Mouse (Mus musculus) kidney, embryonic 16.5 days (tissue): ENCODE measurements around the gene Olfr270. TPM values are rescaled to one million over a fixed set of nuclear protein-coding genes. Genes with fewer than 3 reads are reported as not detected.

Experiments used
- ATAC-seq: fragments of 200-750 bp; cut with Nextera tagmentation; 2 replicates; pipeline ENCODE4 v1.8.0; 2017; ENCODE audit warnings: moderate TSS enrichment; ENCODE audit not compliant: low FRiP score, low TSS enrichment
- H3K27ac ChIP-seq: fragments of 300-500 bp; sonication (generic); 2 replicates; pipeline ENCODE4 v1.5.1; 2014; ENCODE audit warnings: low read length
- H3K27me3 ChIP-seq: fragments of 300-500 bp; sonication (generic); 2 replicates; pipeline ENCODE4 v1.6.1; 2014; ENCODE audit warnings: low read length, control low read depth, mixed read lengths; ENCODE audit not compliant: insufficient read depth
- H3K36me3 ChIP-seq: fragments of 300-500 bp; sonication (generic); 2 replicates; pipeline ENCODE4 v1.6.1; 2014; ENCODE audit warnings: low read length, control low read depth, mixed read lengths; ENCODE audit not compliant: insufficient read depth
- H3K4me1 ChIP-seq: fragments of 300-500 bp; sonication (generic); 2 replicates; pipeline ENCODE4 v1.6.1; 2014; ENCODE audit warnings: low read length, control low read depth, mixed read lengths; ENCODE audit not compliant: insufficient read depth
- H3K4me2 ChIP-seq: fragments of 300-500 bp; sonication (generic); replicated peaks from 2 replicates; pipeline ENCODE4 v1.6.1; 2014; ENCODE audit warnings: low read depth, low read length
- H3K4me3 ChIP-seq: fragments of 300-500 bp; sonication (generic); 2 replicates; pipeline ENCODE4 v1.5.1; 2014; ENCODE audit warnings: mild to moderate bottlenecking, low read length
- H3K9ac ChIP-seq: fragments of 300-500 bp; sonication (generic); replicated peaks from 2 replicates; pipeline ENCODE4 v1.6.1; 2014; ENCODE audit warnings: low read length
- H3K9me3 ChIP-seq: fragments of 300-500 bp; sonication (generic); 2 replicates; pipeline ENCODE4 v1.6.1; 2016; ENCODE audit warnings: low read length, control low read depth
- WGBS: fragments of 180-500 bp; shearing (Covaris S2); extraction: QIAGEN DNeasy Blood & Tissue Kit; methylation state at CpG from one replicate; pipeline ENCODE4 v1.1.7; 2014; 5-methylcytosine and 5-hydroxymethylcytosine counted together
- polyA plus RNA-seq: library from polyadenylated mRNA; unstranded; fragments of >200 nt; fragmentation: Nextera tagmentation; extraction: Ambion mirVana; gene quantifications from 2 replicates; pipeline ENCODE4 v1.2.1, GENCODE M21; 2015

The Olfr270 gene
- polyA plus RNA-seq, 1 experiment from 2014 or later, result not detected

DNA sequence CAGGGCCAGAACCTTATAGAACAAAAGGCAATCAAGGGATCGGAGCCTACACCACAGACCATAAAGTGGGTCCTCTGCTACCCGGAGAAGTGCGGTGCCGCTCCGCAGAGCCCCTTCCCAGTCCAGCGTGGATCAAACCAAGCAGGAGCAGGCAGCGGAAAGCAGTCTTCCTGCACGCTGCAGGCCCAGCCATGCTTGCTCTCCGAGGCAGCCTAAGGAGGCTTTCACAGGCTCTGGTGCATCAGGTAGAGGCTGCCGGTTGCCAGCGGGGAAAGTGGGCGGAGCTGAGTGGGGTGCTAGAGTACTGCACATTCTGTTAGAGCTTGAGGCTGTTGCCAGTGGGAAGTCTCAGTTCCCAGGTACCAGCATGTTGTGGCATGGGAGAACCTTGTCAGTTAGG lies 24.9 kb downstream of the Olfr270 start, which contains the start of gene Nipsnap3a:
Gene Nipsnap3a, plus strand, starts transcription at position 25 of the 400 bp plus-strand sequence.
- Histone ChIP-seq H3K27me3 (no peaks in the 10 kb centered on the region), H3K9ac (peak within 1 kb of the TSS; percentile 44; the same call in 1 of the 2 replicates), H3K36me3 (no peaks in the 10 kb centered on the region), H3K4me3 (peak within 1 kb of the TSS; percentile 35), H3K9me3 (no peaks in the 10 kb centered on the region), H3K4me1 (no peaks in the 10 kb centered on the region), H3K27ac (no peak within 1 kb of the TSS), H3K4me2 (peak within 1 kb of the TSS; percentile 54)
- peak; percentile 91 for ATAC-seq
- 18% methylated on average over 12 of the region's 12 CpGs for WGBS

DNA sequence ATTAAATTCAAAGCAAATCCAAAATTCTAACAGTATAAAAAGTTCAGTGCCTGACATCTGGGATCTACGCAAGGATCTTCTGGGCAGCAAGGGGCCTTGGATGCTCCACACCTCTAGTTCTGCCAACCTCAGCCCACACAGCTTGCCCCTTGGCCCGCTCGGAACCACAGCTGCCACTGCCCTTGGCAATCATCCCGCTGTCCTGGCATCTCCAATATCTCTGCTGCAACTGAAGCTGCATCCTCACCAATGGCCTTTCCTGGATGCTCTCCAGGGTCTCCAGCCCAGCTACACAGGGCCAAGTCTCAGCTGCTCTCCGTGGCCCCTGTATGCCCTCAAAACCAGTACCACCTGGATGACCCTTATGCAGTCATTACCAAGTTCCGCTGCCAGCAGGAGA lies 35.1 kb downstream of the Olfr270 start:
- no peak overlapping the region for H3K9ac ChIP-seq
- H3K4me1 ChIP-seq, result no peaks in the 10 kb centered on the region
- H3K36me3 ChIP-seq, result no peaks in the 10 kb centered on the region
- no peak overlapping the region for H3K27ac ChIP-seq
- ATAC-seq, result no peak
- no peak overlapping the region for H3K4me2 ChIP-seq
- no peaks in the 10 kb centered on the region for H3K9me3 ChIP-seq
- H3K4me3 ChIP-seq, result no peak overlapping the region
- H3K27me3 ChIP-seq, result no peaks in the 10 kb centered on the region
- WGBS, result 93% methylated on average over 6 of the region's 6 CpGs

DNA sequence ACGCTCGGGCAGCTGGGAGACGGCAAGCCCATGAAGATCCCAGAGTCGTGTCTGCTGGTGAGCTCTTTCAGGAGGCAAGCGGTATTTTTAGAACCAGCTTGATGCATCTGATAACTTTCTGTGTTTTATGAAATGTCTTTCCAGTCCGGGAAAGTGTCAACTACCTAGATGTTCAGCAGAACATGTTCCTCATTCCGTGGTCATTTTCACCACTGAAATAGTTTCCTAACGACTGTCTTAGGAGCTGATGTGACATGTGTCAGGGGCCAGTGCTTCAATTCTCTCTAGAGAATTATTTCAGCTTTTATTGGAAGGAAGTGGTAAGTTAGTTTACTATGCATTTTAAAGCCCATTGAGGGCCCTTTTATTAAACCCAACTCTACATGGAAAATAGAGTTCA lies 35.8 kb downstream of the Olfr270 start:
- no peaks in the 10 kb centered on the region for H3K4me1 ChIP-seq
- H3K27ac ChIP-seq, result no peak overlapping the region
- no peak for ATAC-seq
- WGBS, result 85% methylated on average over 8 of the region's 8 CpGs
- no peaks in the 10 kb centered on the region for H3K9me3 ChIP-seq
- H3K27me3 ChIP-seq, result no peaks in the 10 kb centered on the region
- no peak overlapping the region for H3K4me3 ChIP-seq
- H3K9ac ChIP-seq, result no peak overlapping the region
- H3K4me2 ChIP-seq, result no peak overlapping the region
- no peaks in the 10 kb centered on the region for H3K36me3 ChIP-seq

DNA sequence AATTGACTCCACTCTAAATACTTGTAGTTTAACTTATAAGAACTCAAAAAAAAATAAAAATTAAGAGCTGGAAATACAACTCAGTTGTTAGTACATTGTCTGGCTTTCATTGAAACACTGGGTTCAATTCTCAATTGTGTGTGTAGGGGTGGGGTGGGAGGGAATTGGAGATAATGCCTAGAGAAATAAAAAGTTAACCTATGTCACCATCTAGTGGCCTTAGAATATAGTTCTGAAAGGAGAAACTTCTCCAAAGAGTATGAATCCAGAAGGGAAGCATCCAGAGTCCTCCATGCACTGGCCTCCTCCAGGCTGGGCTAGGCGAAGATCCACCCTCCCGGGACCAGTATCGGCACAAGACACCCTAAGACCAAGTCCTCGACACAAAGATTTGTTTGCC lies 44.8 kb downstream of the Olfr270 start:
- no peaks in the 10 kb centered on the region for H3K27me3 ChIP-seq
- H3K4me3 ChIP-seq, result no peak overlapping the region
- 0 out of 2 replicates have a peak, but pooled peaks cover 2% of the 10 kb centered on the region for H3K4me1 ChIP-seq
- H3K9me3 ChIP-seq, result no peaks in the 10 kb centered on the region
- no peak overlapping the region for H3K4me2 ChIP-seq
- no peak overlapping the region for H3K27ac ChIP-seq
- no peak overlapping the region for H3K9ac ChIP-seq
- peaks cover 2% of the 10 kb centered on the region; the same call in 1 of the 2 replicates for H3K36me3 ChIP-seq
- ATAC-seq, result no peak
- 66% methylated on average over 4 of the region's 4 CpGs for WGBS

DNA sequence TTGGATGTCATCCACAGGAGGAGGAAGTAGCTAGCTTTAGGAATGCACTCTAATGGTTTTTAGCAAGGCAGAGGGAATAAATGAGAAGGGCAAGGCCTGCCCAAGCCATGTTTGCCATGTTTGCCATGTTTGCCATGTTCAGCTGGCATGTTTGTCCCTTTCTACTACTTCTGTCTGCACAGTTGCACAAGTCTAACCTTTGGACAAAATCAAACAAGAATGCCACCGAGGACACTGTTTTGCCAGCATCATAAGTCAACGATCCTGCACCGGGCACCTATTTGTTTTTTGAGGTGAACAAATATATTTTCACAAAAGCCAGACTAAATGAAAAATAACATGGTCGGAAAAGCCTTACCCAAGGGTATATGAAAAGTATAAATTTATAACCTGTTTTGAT lies 45.5 kb downstream of the Olfr270 start:
- no peaks in the 10 kb centered on the region for H3K9me3 ChIP-seq

DNA sequence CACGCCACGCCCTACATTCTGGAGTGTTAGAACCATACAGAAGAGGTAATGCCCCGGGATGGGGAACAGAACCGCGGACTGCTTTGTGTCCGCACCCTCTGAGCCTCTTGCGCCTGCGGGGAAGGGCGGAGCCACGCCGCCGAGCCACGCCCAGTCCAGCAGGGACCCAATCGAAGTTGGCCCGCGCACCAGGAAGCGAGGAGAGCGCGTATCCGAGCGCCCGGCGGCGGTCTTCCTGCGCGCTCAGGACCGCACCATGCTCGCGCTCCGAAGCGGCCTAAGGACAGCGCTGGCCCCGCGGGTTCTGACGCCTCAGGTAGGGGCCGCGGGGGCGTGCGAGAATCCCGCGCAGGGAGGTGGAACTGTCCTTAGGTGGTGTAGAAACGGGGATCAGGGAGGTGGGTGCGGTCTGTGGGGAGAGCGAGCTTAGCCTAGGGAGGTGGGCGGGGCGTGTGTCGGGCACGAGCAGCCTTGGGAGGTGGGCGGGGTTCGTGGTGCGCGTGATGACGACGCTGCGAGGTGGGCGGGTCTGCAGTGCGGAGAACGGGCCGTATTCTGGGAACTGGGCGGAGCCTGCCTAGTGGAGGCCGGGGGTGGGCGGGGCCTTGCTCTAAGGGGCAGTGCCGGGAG lies 47.5 kb downstream of the Olfr270 start, which contains the start of gene Nipsnap3b:
Gene Nipsnap3b, plus strand, starts transcription at position 149 of the 630 bp plus-strand sequence.
- H3K27ac ChIP-seq, result peak within 1 kb of the TSS; percentile 87
- H3K27me3 ChIP-seq, result no peaks in the 10 kb centered on the region
- peak within 1 kb of the TSS; percentile 93 for H3K4me3 ChIP-seq
- under 1% methylated on average over 53 of the region's 63 CpGs for WGBS
- 0 out of 2 replicates have a peak, but pooled peaks cover 2% of the 10 kb centered on the region for H3K4me1 ChIP-seq
- peak within 1 kb of the TSS; percentile 91 for H3K9ac ChIP-seq
- peak; percentile 98 for ATAC-seq
- peaks cover 24% of the 10 kb centered on the region for H3K36me3 ChIP-seq
- H3K4me2 ChIP-seq, result peak within 1 kb of the TSS; percentile 65
- peaks cover 9% of the 10 kb centered on the region for H3K9me3 ChIP-seq

More for the DNA sequence above, 45.5 kb downstream of the Olfr270 start:
- Histone ChIP-seq H3K36me3 (peaks cover 8% of the 10 kb centered on the region), H3K27ac (no peak overlapping the region), H3K4me1 (0 out of 2 replicates have a peak, but pooled peaks cover 2% of the 10 kb centered on the region), H3K9ac (no peak overlapping the region), H3K4me3 (no peak overlapping the region), H3K27me3 (no peaks in the 10 kb centered on the region), H3K4me2 (no peak overlapping the region)
- WGBS, result 85% methylated on average over 4 of the region's 4 CpGs
- no peak for ATAC-seq

DNA sequence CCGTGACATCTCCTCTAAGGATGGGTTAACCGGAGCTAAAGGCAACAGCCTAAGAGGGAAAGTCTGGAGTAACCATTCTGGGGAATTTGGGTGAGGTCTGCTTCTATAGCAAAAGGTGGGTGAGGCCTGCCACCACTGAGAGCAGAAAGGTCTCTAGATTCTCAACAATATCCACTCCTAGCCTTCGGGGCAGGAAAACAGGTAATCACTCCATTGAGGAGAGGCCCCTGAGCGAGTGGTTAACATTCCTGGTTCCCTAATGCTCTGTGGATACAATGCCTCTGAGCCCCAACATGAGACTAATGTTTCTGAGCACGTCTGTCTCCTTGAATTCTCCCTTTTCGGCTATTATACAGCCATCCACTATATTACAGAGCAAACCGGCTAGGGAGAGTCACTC lies 50.1 kb downstream of the Olfr270 start:
- H3K36me3 ChIP-seq, result peaks cover 39% of the 10 kb centered on the region
- 87% methylated on average over 7 of the region's 7 CpGs for WGBS
- H3K9ac ChIP-seq, result no peak overlapping the region
- no peak overlapping the region for H3K27ac ChIP-seq
- H3K4me1 ChIP-seq, result 0 out of 2 replicates have a peak, but pooled peaks cover 2% of the 10 kb centered on the region
- no peak overlapping the region for H3K4me3 ChIP-seq
- H3K9me3 ChIP-seq, result peaks cover 14% of the 10 kb centered on the region
- H3K4me2 ChIP-seq, result no peak overlapping the region
- no peak for ATAC-seq
- no peaks in the 10 kb centered on the region for H3K27me3 ChIP-seq

DNA sequence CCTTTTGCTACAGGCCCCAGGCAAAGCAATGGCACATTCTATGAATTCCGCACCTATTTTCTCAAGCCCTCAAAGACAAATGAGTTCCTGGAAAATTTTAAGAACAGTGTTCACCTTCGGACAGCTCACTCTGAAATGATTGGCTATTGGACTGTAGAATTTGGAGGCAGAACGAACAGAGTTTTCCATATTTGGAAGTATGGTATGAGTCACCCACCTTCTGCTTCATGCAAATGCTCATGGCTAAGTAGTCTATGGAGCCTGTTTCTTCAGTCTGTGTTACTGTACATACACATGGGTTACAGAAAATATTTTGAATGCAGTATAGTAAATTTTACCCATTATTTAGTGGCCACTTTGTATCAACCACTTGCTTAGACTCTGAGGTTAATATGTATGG lies 50.7 kb downstream of the Olfr270 start:
- ATAC-seq, result no peak

DNA sequence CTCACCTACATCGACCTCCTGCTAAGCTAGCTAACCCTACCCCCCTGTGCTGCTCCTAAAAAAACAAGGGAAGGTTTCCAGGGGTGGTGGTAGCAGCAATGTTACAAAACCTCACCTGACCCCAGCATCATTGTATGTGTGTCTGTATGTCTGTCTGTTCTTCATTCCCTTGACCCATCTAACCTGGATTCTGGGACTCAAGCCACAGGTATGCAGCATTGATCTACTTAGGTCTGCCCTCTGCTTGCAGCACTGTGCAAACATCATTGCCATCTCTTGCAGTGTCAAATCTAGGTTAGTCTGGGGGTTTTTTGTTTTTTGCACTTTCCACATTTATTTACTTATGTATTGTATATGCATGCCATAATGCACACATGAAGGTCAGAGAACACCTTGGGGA lies 54.0 kb downstream of the Olfr270 start:
- Histone ChIP-seq H3K4me1 (no peaks in the 10 kb centered on the region), H3K27ac (no peak overlapping the region), H3K4me3 (no peak overlapping the region), H3K9me3 (peaks cover 14% of the 10 kb centered on the region), H3K4me2 (no peak overlapping the region), H3K9ac (no peak overlapping the region), H3K27me3 (no peaks in the 10 kb centered on the region), H3K36me3 (peaks cover 64% of the 10 kb centered on the region)
- ATAC-seq, result no peak
- 94% methylated on average over 1 of the region's 1 CpGs for WGBS

More for the DNA sequence above, 50.7 kb downstream of the Olfr270 start:
- Histone ChIP-seq H3K4me2 (no peak overlapping the region), H3K4me1 (0 out of 2 replicates have a peak, but pooled peaks cover 2% of the 10 kb centered on the region), H3K9ac (no peak overlapping the region), H3K36me3 (peaks cover 45% of the 10 kb centered on the region), H3K4me3 (no peak overlapping the region), H3K27me3 (no peaks in the 10 kb centered on the region), H3K27ac (no peak overlapping the region), H3K9me3 (peaks cover 14% of the 10 kb centered on the region)
- WGBS, result 96% methylated on average over 3 of the region's 3 CpGs
